Mouse (Mus musculus): ENCODE data around the gene Tmprss6. TPM values are rescaled to one million over a fixed set of nuclear protein-coding genes. Genes with fewer than 3 reads are reported as not detected.

The Tmprss6 gene
- total and polyA plus RNA-seq, 2 experiments from 2014 or later = 0.42 to 0.44 TPM

DNA sequence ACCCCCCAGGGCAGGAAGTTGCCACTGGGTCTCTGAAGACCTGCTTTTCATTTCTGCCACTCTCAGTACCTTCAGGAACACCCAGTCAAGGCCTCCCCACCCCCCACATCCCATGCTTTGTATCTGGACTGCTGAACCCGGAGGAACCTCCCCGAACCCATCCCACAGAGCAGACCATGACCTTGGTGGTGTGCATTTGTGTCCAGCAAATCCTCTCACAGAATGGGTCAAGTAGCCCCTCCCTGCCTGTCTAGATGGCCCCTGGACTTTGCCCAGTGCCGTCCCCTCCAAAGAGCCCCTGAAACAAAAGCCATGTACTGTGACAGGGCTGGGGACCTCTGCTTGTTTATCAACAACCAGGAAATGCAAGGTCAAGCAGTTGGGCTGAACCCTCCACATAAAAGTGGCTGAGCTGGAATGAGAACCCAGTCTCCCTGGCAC is 65.1 kb downstream of the Tmprss6 start:
- Histone ChIP-seq H3K36me3 (ENCODE audit: insufficient read depth, low read length) (no peaks in the 10 kb centered on the region), H3K4me3 (ENCODE audit: low read length) (no peak overlapping the region), H3K27ac (peak overlapping the region; percentile 88), H3K27me3 (ENCODE audit: insufficient read depth, low read length) (no peaks in the 10 kb centered on the region), H3K9ac (replicated peaks; ENCODE audit: low read length) (no peak overlapping the region), H3K4me1 (ENCODE audit: insufficient read depth, low read length) (peaks cover 26% of the 10 kb centered on the region; the same call in 1 of the 2 replicates), H3K4me2 (ENCODE audit: low read depth, low read length) (peak overlapping the region; percentile 87), H3K9me3 (ENCODE audit: low read length) (no peaks in the 10 kb centered on the region)
- DNase-seq (ENCODE audit: low spot score) = peak; percentile 12
- no peak for TF ChIP-seq CTCF (IDR thresholded peaks at IDR 0.05; ENCODE audit: low read depth)
- 30% methylated on average over 3 of the region's 3 CpGs for WGBS
- no peak for ATAC-seq

DNA sequence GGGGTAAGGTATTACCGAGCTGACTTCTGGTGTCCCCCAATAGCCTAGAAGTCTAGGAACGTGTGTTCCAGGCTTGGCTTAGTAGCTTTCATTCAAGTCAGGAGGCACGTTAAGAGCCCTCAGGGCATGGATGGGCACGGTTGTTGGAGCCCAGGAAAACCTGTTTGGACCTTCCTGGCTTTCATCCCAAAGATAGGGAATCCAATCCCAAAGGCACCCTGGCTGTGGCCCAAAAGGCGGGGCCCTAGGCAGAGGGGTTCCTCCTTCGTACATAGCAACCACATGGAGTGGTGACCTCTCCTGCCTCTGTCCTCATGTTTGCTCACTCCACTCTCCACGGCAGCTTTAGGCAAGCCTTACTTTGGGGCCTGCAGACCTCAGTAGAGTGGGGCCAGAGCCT is 66.0 kb downstream of the Tmprss6 start:
- peak overlapping the region; percentile 88 for H3K27ac ChIP-seq
- 55% methylated on average over 7 of the region's 7 CpGs for whole genome bisulfite sequencing
- H3K27me3 ChIP-seq (ENCODE audit: insufficient read depth, low read length) = no peaks in the 10 kb centered on the region
- 0 out of 2 replicates have a peak overlapping the region, but pooled peaks have one; percentile 87 for H3K4me2 ChIP-seq (ENCODE audit: low read depth, low read length)
- DNase-seq (ENCODE audit: low spot score) = no peak
- H3K4me3 ChIP-seq (ENCODE audit: low read length) = no peak overlapping the region
- no peaks in the 10 kb centered on the region for H3K9me3 ChIP-seq (ENCODE audit: low read length)
- peaks cover 24% of the 10 kb centered on the region; the same call in 1 of the 2 replicates for H3K4me1 ChIP-seq (ENCODE audit: insufficient read depth, low read length)
- TF ChIP-seq CTCF (IDR thresholded peaks at IDR 0.05; ENCODE audit: low read depth) = no peak
- H3K36me3 ChIP-seq (ENCODE audit: insufficient read depth, low read length) = no peaks in the 10 kb centered on the region
- H3K9ac ChIP-seq (replicated peaks; ENCODE audit: low read length) = peak overlapping the region; percentile 24; the same call in 1 of the 2 replicates
- ATAC-seq = no peak

DNA sequence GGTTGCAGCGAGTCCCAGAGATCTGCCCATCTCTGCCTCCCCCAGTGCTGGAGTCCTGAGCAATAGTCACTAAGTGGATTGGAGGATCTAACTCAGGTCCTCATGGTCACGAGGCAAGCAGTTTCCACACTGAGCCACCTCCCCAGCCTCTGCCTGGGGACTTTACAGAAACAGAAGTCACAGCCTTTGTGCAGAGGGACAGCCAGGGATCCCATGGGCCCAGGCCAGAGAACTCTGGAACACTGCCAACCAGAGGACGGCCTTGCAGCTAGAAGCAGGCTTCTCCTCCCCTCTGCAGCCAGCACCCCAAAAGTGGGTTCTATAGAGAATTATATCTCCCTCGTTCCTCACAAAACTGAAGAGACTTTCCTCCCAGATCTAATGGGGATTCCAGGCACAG is 66.5 kb downstream of the Tmprss6 start:
- Histone ChIP-seq H3K4me3 (ENCODE audit: low read length) (no peak overlapping the region), H3K9ac (replicated peaks; ENCODE audit: low read length) (peak overlapping the region; percentile 24; the same call in 1 of the 2 replicates), H3K27ac (peak overlapping the region; percentile 88), H3K4me2 (ENCODE audit: low read depth, low read length) (no peak overlapping the region), H3K4me1 (ENCODE audit: insufficient read depth, low read length) (peaks cover 19% of the 10 kb centered on the region; the same call in 1 of the 2 replicates), H3K36me3 (ENCODE audit: insufficient read depth, low read length) (no peaks in the 10 kb centered on the region), H3K27me3 (ENCODE audit: insufficient read depth, low read length) (no peaks in the 10 kb centered on the region), H3K9me3 (ENCODE audit: low read length) (no peaks in the 10 kb centered on the region)
- DNase-seq (ENCODE audit: low spot score) (peak; percentile 70), ATAC-seq (no peak)
- 34% methylated on average over 4 of the region's 4 CpGs for WGBS
- no peak for TF ChIP-seq CTCF (IDR thresholded peaks at IDR 0.05; ENCODE audit: low read depth)

DNA sequence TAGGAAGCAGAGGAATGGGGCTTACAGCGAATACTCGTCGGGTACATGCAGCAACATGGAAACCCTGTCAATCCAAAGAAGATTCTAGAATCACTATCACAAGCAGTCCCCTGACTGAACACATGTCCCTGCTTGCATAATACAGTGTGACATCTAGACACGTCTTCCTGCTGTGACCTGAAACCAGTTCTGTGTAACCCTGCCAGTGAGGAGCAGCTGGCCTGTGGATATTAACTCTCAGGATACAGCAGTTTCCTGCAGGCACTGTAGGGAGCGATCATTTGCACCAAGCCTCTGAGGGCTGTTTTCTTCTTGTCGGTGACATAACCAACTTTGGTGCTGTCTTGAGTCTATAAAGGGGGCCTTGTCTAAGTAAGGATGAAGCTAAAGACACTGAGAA is 67.1 kb downstream of the Tmprss6 start:
- no peak overlapping the region for H3K4me3 ChIP-seq (ENCODE audit: low read length)

DNA sequence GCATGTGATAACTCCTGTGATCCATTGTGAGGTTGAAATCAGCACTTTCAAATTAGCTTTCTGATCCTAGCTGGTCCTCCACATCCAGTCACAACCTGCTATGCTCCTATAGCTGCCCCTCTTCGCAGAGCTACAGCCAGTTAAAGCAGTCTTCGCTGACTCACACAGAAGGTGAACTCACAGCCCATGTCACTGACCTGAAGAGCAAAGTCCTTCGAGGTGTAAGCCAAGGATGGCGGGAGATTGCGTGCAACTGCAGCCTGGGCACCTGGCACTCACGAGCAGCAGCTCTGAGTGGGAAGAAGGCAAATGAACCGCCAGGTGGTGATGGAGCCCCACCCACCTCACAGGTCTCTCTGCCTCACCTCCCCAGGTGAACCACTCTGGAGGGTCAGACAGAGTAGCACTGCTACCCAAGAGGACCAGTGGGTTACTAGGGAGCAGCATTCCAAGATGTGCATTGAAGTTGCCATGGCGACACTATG is 72.9 kb downstream of the Tmprss6 start, which contains the start of gene Tex33:
Gene Tex33, minus strand, starts transcription at position 435 of the 485 bp plus-strand sequence.
- DNase-seq (ENCODE audit: low spot score) (no peak), ATAC-seq (no peak)
- no peak within 1 kb of the TSS for H3K27ac ChIP-seq
- WGBS = 88% methylated on average over 8 of the region's 8 CpGs
- no peaks in the 10 kb centered on the region for H3K9me3 ChIP-seq (ENCODE audit: low read length)
- H3K4me2 ChIP-seq (ENCODE audit: low read depth, low read length) = no peak within 1 kb of the TSS
- no peak within 1 kb of the TSS for H3K9ac ChIP-seq (replicated peaks; ENCODE audit: low read length)
- no peaks in the 10 kb centered on the region for H3K36me3 ChIP-seq (ENCODE audit: insufficient read depth, low read length)
- no peaks in the 10 kb centered on the region for H3K27me3 ChIP-seq (ENCODE audit: insufficient read depth, low read length)
- no peaks in the 10 kb centered on the region for H3K4me1 ChIP-seq (ENCODE audit: insufficient read depth, low read length)
- TF ChIP-seq CTCF (IDR thresholded peaks at IDR 0.05; ENCODE audit: low read depth) = no peak
- no peak within 1 kb of the TSS for H3K4me3 ChIP-seq (ENCODE audit: low read length)

More for the DNA sequence above, 67.1 kb downstream of the Tmprss6 start:
- ATAC-seq (peak; percentile 28; the same call in 1 of the 2 replicates), DNase-seq (ENCODE audit: low spot score) (peak; percentile 64)
- no peak overlapping the region for H3K4me2 ChIP-seq (ENCODE audit: low read depth, low read length)
- H3K4me1 ChIP-seq (ENCODE audit: insufficient read depth, low read length) = peaks cover 18% of the 10 kb centered on the region; the same call in 1 of the 2 replicates
- TF ChIP-seq CTCF (IDR thresholded peaks at IDR 0.05; ENCODE audit: low read depth) = peak; percentile 31
- H3K27me3 ChIP-seq (ENCODE audit: insufficient read depth, low read length) = no peaks in the 10 kb centered on the region
- H3K9ac ChIP-seq (replicated peaks; ENCODE audit: low read length) = peak overlapping the region; percentile 24; the same call in 1 of the 2 replicates
- no peaks in the 10 kb centered on the region for H3K36me3 ChIP-seq (ENCODE audit: insufficient read depth, low read length)
- H3K9me3 ChIP-seq (ENCODE audit: low read length) = no peaks in the 10 kb centered on the region
- H3K27ac ChIP-seq = peak overlapping the region; percentile 88; the same call in 1 of the 2 replicates
- WGBS = 48% methylated on average over 6 of the region's 6 CpGs

DNA sequence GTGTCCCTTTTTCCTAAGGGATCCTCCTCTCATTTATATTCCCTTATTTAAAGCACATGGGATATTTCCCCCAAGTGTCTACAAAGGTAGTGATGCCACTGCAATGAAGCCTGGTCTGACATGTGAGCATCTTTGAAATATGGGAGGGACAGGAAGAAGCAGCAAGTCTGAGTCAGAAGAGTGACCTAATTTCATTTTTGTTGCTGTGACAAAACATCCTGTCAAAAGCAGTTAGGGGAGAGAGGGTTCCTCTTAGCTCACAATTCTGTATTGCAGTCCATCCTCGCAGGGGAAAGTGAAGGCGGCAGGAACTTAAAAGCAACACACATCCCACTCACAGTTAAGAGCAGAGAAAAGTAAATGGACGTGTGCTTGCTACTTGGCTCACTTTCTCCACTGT is 77.6 kb downstream of the Tmprss6 start:
- 80% methylated on average over 3 of the region's 3 CpGs for WGBS

More for the DNA sequence above, 77.6 kb downstream of the Tmprss6 start:
- H3K4me3 ChIP-seq (ENCODE audit: low read length) = no peak overlapping the region
- DNase-seq (ENCODE audit: low spot score) (no peak), ATAC-seq (no peak)
- no peak overlapping the region for H3K4me2 ChIP-seq (ENCODE audit: low read depth, low read length)
- no peaks in the 10 kb centered on the region for H3K27me3 ChIP-seq (ENCODE audit: insufficient read depth, low read length)
- H3K27ac ChIP-seq = no peak overlapping the region
- H3K4me1 ChIP-seq (ENCODE audit: insufficient read depth, low read length) = no peaks in the 10 kb centered on the region
- no peak for TF ChIP-seq CTCF (IDR thresholded peaks at IDR 0.05; ENCODE audit: low read depth)
- H3K36me3 ChIP-seq (ENCODE audit: insufficient read depth, low read length) = no peaks in the 10 kb centered on the region
- H3K9me3 ChIP-seq (ENCODE audit: low read length) = no peaks in the 10 kb centered on the region
- no peak overlapping the region for H3K9ac ChIP-seq (replicated peaks; ENCODE audit: low read length)

Other genes with a start within 250 kb of the Tmprss6 start
- gene Ncf4, start 223.8 kb downstream of the Tmprss6 start, total RNA-seq (2014; rRNA removed) = 0.86 and 3.0 TPM in 2 replicates
- 1.1 and 1.6 TPM in 2 replicates for gene Ncf4, start 223.8 kb downstream of the Tmprss6 start, polyA plus RNA-seq (2015; fragmentation: Nextera tagmentation; extraction: Ambion mirVana)
- gene Csf2rb2, start 162.9 kb downstream of the Tmprss6 start, total RNA-seq (2014; rRNA removed) = 0.07 and 0.10 TPM in 2 replicates
- 0.18 and 0.21 TPM in 2 replicates for gene Csf2rb2, start 162.9 kb downstream of the Tmprss6 start, polyA plus RNA-seq (2015; fragmentation: Nextera tagmentation; extraction: Ambion mirVana)
- gene Csf2rb, start 142.9 kb downstream of the Tmprss6 start, total RNA-seq (2014; rRNA removed) = 1.3 and 1.8 TPM in 2 replicates
- gene Csf2rb, start 142.9 kb downstream of the Tmprss6 start, polyA plus RNA-seq (2015; fragmentation: Nextera tagmentation; extraction: Ambion mirVana) = 0.75 and 0.87 TPM in 2 replicates
- gene Tex33, start 72.7 kb downstream of the Tmprss6 start, total RNA-seq (2014; rRNA removed) = not detected in 2 replicates
- gene Tex33, start 72.7 kb downstream of the Tmprss6 start, polyA plus RNA-seq (2015; fragmentation: Nextera tagmentation; extraction: Ambion mirVana) = not detected in 2 replicates
- 75.1 and 79.9 TPM in 2 replicates for gene Tst, start 62.7 kb downstream of the Tmprss6 start, total RNA-seq (2014; rRNA removed)
- 64.4 and 67.0 TPM in 2 replicates for gene Tst, start 62.7 kb downstream of the Tmprss6 start, polyA plus RNA-seq (2015; fragmentation: Nextera tagmentation; extraction: Ambion mirVana)
- 95.4 and 114 TPM in 2 replicates for gene Mpst, start 62.2 kb downstream of the Tmprss6 start, total RNA-seq (2014; rRNA removed)
- 3.7 and 5.3 TPM in 2 replicates for gene Mpst, start 62.2 kb downstream of the Tmprss6 start, polyA plus RNA-seq (2015; fragmentation: Nextera tagmentation; extraction: Ambion mirVana)
- gene Kctd17, start 40.1 kb downstream of the Tmprss6 start, total RNA-seq (2014; rRNA removed) = 144 and 155 TPM in 2 replicates
- 144 and 161 TPM in 2 replicates for gene Kctd17, start 40.1 kb downstream of the Tmprss6 start, polyA plus RNA-seq (2015; fragmentation: Nextera tagmentation; extraction: Ambion mirVana)
- 0.10 and 0.29 TPM in 2 replicates for gene Il2rb, start 26.6 kb upstream of the Tmprss6 start, total RNA-seq (2014; rRNA removed)
- gene Il2rb, start 26.6 kb upstream of the Tmprss6 start, polyA plus RNA-seq (2015; fragmentation: Nextera tagmentation; extraction: Ambion mirVana) = 0.40 and 0.58 TPM in 2 replicates
- 3.1 and 6.1 TPM in 2 replicates for gene C1qtnf6, start 62.8 kb upstream of the Tmprss6 start, total RNA-seq (2014; rRNA removed)
- gene C1qtnf6, start 62.8 kb upstream of the Tmprss6 start, polyA plus RNA-seq (2015; fragmentation: Nextera tagmentation; extraction: Ambion mirVana) = 10.0 and 10.2 TPM in 2 replicates
- gene Sstr3, start 76.1 kb upstream of the Tmprss6 start, total RNA-seq (2014; rRNA removed) = 3.1 and 4.0 TPM in 2 replicates
- gene Sstr3, start 76.1 kb upstream of the Tmprss6 start, polyA plus RNA-seq (2015; fragmentation: Nextera tagmentation; extraction: Ambion mirVana) = 0.97 and 1.0 TPM in 2 replicates
- gene Rac2, start 104.1 kb upstream of the Tmprss6 start, total RNA-seq (2014; rRNA removed) = 2.0 and 3.4 TPM in 2 replicates
- gene Rac2, start 104.1 kb upstream of the Tmprss6 start, polyA plus RNA-seq (2015; fragmentation: Nextera tagmentation; extraction: Ambion mirVana) = 5.0 and 6.8 TPM in 2 replicates
- gene Cyth4, start 128.4 kb upstream of the Tmprss6 start, total RNA-seq (2014; rRNA removed) = 6.4 and 6.8 TPM in 2 replicates
- 5.7 and 7.2 TPM in 2 replicates for gene Cyth4, start 128.4 kb upstream of the Tmprss6 start, polyA plus RNA-seq (2015; fragmentation: Nextera tagmentation; extraction: Ambion mirVana)